Mouse (Mus musculus) lung, adult 2 months (tissue): ENCODE data around the gene Agpat4. TPM values are rescaled to one million over a fixed set of nuclear protein-coding genes. Genes with fewer than 3 reads are reported as not detected.

ENCODE experiments used
- DNase-seq: peaks from one replicate; pipeline ENCODE4 v3.0.0; 2022
- H3K4me1 ChIP-seq: fragments of 200-500 bp; 2 replicates; pipeline ENCODE4 v1.6.1; 2011; ENCODE audit warnings: low read length; ENCODE audit not compliant: control insufficient read depth, insufficient read depth
- H3K4me3 ChIP-seq: fragments of 200-500 bp; replicated peaks from 2 replicates; pipeline ENCODE3; 2011; ENCODE audit warnings: low read depth, mild to moderate bottlenecking, control low read depth, low read length; ENCODE audit errors: extremely low read depth
- CTCF ChIP-seq: fragments of 200-500 bp; IDR thresholded peaks from 2 replicates; pipeline ENCODE4 v1.5.1; 2011; ENCODE audit warnings: mild to moderate bottlenecking, low read length, control low read depth; ENCODE audit not compliant: insufficient read depth
- POLR2A ChIP-seq: fragments of 200-500 bp; IDR thresholded peaks from 2 replicates; pipeline ENCODE4 v1.6.1; 2011; ENCODE audit warnings: low read depth, mild to moderate bottlenecking, control low read depth, low read length, borderline replicate concordance; ENCODE audit errors: extremely low read depth
- WGBS: fragments of 180-500 bp; shearing (Covaris S2); methylation state at CpG from one replicate; pipeline ENCODE4 v1.1.7; 2018; 5-methylcytosine and 5-hydroxymethylcytosine counted together
- polyA plus RNA-seq: library from polyadenylated mRNA; depleted of rRNA; stranded (reverse); fragments of >200 nt; gene quantifications from 2 replicates; pipeline ENCODE4 v1.2.3, GENCODE M21; 2012

The Agpat4 gene
- polyA plus RNA-seq, 1 experiment = 50.7 TPM

- H3K4me3 ChIP-seq = no peak overlapping the region
- TF ChIP-seq POLR2A (no peak), CTCF (no peak)
- DNase-seq = no peak
- 80% methylated on average over 3 of the region's 3 CpGs for WGBS
- peaks cover 7% of the 10 kb centered on the region for H3K4me1 ChIP-seq
Measured at GRCm38 (mm10) chr17:12204246-12204645, 85.7 kb downstream of the Agpat4 start.

DNA sequence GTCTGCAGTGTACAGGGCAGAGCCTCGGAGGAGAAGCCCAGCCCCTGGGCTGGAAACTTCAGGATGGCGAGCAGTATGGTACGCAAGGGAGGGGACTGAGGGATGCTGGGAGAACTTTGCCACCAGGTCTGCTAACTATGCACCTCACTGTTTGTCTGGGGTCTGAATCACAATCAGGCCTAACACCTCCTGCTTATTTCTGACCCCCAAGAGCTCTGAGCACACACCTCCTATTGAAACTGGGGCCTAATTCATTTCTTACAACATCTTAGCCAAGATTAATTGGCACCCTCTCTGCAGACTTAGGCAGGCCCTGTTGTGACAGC, 86.1 kb downstream of the Agpat4 start:
- TF ChIP-seq CTCF (no peak), POLR2A (no peak)
- no peak for DNase-seq
- Histone ChIP-seq H3K4me1 (peaks cover 7% of the 10 kb centered on the region), H3K4me3 (no peak overlapping the region)
- WGBS = 87% methylated on average over 3 of the region's 3 CpGs

GRCm38 (mm10) chr17:12205015-12205693, 86.7 kb downstream of the Agpat4 start:
- no peak overlapping the region for H3K4me3 ChIP-seq
- 47% methylated on average over 10 of the region's 10 CpGs for WGBS
- no peak for DNase-seq
- TF ChIP-seq POLR2A (no peak), CTCF (no peak)
- peaks cover 7% of the 10 kb centered on the region for H3K4me1 ChIP-seq

DNA sequence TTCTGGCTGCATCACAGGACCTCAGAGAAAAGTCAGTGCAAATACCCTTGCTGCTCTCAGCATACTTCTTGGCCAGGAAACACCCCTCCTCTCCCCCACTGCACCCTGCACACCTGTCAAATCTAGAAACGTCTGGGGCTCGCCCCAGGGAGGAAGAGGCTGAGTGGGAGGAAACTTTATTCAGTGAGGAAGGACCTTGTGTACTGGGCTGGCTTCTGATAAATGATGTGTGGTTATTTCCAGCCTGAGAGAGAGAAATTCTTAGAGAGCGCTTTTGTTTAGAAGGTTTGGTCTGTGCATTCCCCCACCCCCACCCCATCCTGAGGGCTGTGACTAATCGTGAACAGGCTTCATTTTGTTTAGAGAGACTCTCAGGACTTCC, 87.2 kb downstream of the Agpat4 start:
- peaks cover 7% of the 10 kb centered on the region for H3K4me1 ChIP-seq
- no peak for DNase-seq

DNA sequence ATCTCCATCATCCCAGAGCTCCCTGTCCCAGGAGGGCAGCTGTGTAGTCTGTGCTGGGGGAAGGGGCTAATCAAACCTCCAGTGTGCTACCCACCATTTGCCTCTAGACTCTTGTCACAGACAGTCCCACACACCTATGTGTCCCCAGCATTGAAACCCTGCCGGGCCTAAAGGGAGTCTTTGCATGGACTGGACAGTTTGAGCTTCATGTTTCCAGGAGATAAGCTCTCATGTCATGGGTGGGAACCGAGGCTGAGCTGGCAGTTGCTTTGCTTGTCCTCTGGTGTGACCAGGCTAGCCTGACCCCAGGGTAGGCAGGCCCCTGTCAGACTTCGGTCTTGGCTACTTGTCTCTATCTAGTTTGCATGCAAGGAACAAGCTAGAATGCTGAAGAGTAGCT, 87.7 kb downstream of the Agpat4 start:
- 50% methylated on average over 3 of the region's 3 CpGs for WGBS
- H3K4me3 ChIP-seq = no peak overlapping the region
- peaks cover 7% of the 10 kb centered on the region for H3K4me1 ChIP-seq
- TF ChIP-seq POLR2A = no peak
- TF ChIP-seq CTCF = no peak
- no peak for DNase-seq

More for the DNA sequence above, 87.2 kb downstream of the Agpat4 start:
- no peak overlapping the region for H3K4me3 ChIP-seq
- TF ChIP-seq POLR2A = no peak
- no peak for TF ChIP-seq CTCF
- WGBS = 9% methylated on average over 4 of the region's 4 CpGs

- DNase-seq = no peak
- TF ChIP-seq CTCF (no peak), POLR2A (no peak)
- H3K4me1 ChIP-seq = peaks cover 7% of the 10 kb centered on the region
- H3K4me3 ChIP-seq = no peak overlapping the region
- WGBS = 25% methylated on average over 1 of the region's 1 CpGs
Measured at GRCm38 (mm10) chr17:12207022-12207548, 88.6 kb downstream of the Agpat4 start.

DNA sequence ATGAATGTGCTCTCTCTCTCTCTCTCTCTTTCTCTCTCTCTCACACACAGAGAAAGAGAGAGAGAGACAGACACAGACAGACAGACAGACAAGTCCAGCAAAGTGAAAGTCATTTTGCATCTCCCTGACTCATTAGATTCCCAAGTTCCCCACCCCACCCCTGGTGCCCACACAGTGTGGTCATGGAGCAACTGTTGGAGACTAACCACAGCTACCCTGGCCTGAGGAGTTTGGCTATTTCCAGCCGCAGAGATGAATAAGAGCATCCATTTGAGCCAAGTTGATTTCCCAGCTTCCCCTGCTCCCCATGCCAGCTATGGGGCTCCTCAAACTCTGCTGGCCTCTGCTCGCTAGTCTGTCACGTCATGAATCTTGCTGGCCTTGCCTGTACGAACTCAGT, 91.0 kb downstream of the Agpat4 start:
- no peak for TF ChIP-seq CTCF
- no peak for TF ChIP-seq POLR2A
- Histone ChIP-seq H3K4me3 (no peak overlapping the region), H3K4me1 (peaks cover 7% of the 10 kb centered on the region)
- WGBS = 64% methylated on average over 4 of the region's 4 CpGs
- no peak for DNase-seq

DNA sequence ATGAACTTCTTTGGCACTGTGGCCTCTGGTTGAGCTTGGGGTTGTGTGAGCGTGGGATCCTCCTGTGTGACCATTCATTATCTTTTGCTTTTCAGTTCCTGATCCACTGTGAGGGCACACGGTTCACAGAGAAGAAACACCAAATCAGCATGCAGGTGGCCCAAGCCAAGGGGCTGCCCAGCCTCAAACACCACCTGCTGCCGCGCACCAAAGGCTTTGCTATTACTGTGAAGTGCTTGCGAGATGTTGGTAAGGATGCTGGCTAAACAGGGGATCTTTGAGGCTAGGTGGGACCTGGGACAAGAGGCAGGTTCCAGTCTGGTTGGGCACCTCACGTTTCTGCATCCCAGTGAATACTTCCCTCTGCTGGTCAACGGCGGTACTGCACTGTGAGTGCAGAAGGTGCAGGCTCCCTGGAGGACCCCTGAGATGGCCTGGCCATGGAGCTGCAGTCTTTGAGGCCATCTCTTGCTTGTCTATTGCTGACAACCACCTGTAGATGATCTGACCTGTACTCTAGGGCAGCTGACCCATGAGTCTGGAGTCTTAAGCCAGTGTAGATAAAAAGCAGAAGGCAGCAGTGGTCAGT, 92.1 kb downstream of the Agpat4 start:
- Histone ChIP-seq H3K4me1 (no peaks in the 10 kb centered on the region), H3K4me3 (no peak overlapping the region)
- TF ChIP-seq CTCF = peak; percentile 99
- TF ChIP-seq POLR2A = no peak
- 34% methylated on average over 8 of the region's 8 CpGs for WGBS
- peak; percentile 90 for DNase-seq

GRCm38 (mm10) chr17:12211890-12212289, 93.4 kb downstream of the Agpat4 start:
- Histone ChIP-seq H3K4me1 (no peaks in the 10 kb centered on the region), H3K4me3 (no peak overlapping the region)
- TF ChIP-seq POLR2A (no peak), CTCF (no peak)
- 94% methylated on average over 11 of the region's 11 CpGs for whole genome bisulfite sequencing
- no peak for DNase-seq

DNA sequence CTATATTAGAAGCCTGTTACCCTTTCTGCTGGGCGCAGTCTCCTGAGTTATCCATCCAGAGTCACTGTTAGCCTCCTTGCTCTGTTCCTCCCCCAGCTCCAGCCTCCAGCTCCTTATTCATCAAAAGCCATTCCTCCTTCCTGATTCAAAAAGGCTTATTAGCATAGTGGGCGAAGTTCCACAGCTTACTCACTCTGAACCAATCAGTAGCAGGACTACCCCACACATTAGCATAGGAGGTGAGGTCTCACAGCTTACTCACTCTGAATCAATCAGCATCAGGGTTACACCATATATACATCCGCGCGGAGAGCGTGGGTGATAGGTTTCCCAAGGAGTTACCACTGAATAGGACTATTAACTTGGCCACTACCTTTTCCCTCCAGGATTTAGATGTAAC, 93.8 kb downstream of the Agpat4 start:
- no peak for DNase-seq
- no peak for TF ChIP-seq POLR2A
- no peak for TF ChIP-seq CTCF

More for the DNA sequence above, 93.8 kb downstream of the Agpat4 start:
- no peaks in the 10 kb centered on the region for H3K4me1 ChIP-seq
- no peak overlapping the region for H3K4me3 ChIP-seq
- 92% methylated on average over 6 of the region's 6 CpGs for WGBS
